Mouse (Mus musculus) lung, embryonic 14.5 days (tissue): ENCODE measurements around the gene Olfr765. TPM values are rescaled to one million over a fixed set of nuclear protein-coding genes. Genes with fewer than 3 reads are reported as not detected.
"Not testable (repeated sequence)": the region's sequence is repeated elsewhere in the genome, so short reads cannot be mapped to it uniquely, and the experiment has no call there.

Experiments
- ATAC-seq: fragments of 200-750 bp; cut with Nextera tagmentation; 2 replicates; pipeline ENCODE4 v1.8.0; 2017; ENCODE audit warnings: mild to moderate bottlenecking, moderate TSS enrichment, moderate library complexity; ENCODE audit not compliant: insufficient read depth
- DNase-seq: peaks from one replicate; pipeline ENCODE4 v3.0.0-alpha.2; 2015
- H3K27ac ChIP-seq: fragments of 300-500 bp; sonication (generic); 2 replicates; pipeline ENCODE4 v1.5.1; 2014; ENCODE audit warnings: low read depth, mild to moderate bottlenecking, moderate library complexity
- H3K27me3 ChIP-seq: fragments of 300-500 bp; sonication (generic); 2 replicates; pipeline ENCODE4 v1.6.1; 2014; ENCODE audit warnings: low read length, control low read depth; ENCODE audit not compliant: insufficient read depth
- H3K36me3 ChIP-seq: fragments of 300-500 bp; sonication (generic); 2 replicates; pipeline ENCODE4 v1.6.1; 2014; ENCODE audit warnings: control low read depth; ENCODE audit not compliant: insufficient read depth
- H3K4me1 ChIP-seq: fragments of 300-500 bp; sonication (generic); 2 replicates; pipeline ENCODE4 v1.6.1; 2014; ENCODE audit warnings: antibody characterized with exemption, control low read depth; ENCODE audit not compliant: insufficient read depth
- H3K4me2 ChIP-seq: fragments of 300-500 bp; sonication (generic); 2 replicates; pipeline ENCODE4 v1.6.1; 2014; ENCODE audit warnings: mild to moderate bottlenecking
- H3K4me3 ChIP-seq: fragments of 300-500 bp; sonication (generic); 2 replicates; pipeline ENCODE4 v1.5.1; 2014; ENCODE audit warnings: low read depth, low read length
- H3K9ac ChIP-seq: fragments of 300-500 bp; sonication (generic); 2 replicates; pipeline ENCODE4 v1.6.1; 2014
- H3K9me3 ChIP-seq: fragments of 300-500 bp; sonication (generic); 2 replicates; pipeline ENCODE4 v1.6.1; 2016; ENCODE audit warnings: low read depth, low read length, control low read depth
- CTCF ChIP-seq: IDR thresholded peaks from 2 replicates; pipeline ENCODE4 v1.5.1; 2016; ENCODE audit warnings: antibody characterized with exemption, low read depth
- WGBS: fragments of 180-500 bp; shearing (Covaris S2); extraction: QIAGEN DNeasy Blood & Tissue Kit; methylation state at CpG from one replicate; pipeline ENCODE4 v1.1.7; 2014; 5-methylcytosine and 5-hydroxymethylcytosine counted together
- polyA plus RNA-seq: library from polyadenylated mRNA; unstranded; fragments of >200 nt; fragmentation: Nextera tagmentation; extraction: Ambion mirVana; gene quantifications from 2 replicates; pipeline ENCODE4 v1.2.1, GENCODE M21; 2014

Gene Olfr765
- polyA plus RNA-seq, 1 experiment from 2014 or later = not detected

- peak; percentile 19; the same call in 1 of the 2 replicates for TF ChIP-seq CTCF
- peak; percentile 28; the same call in 1 of the 2 replicates for ATAC-seq
- DNase-seq = peak; percentile 2
- Histone ChIP-seq H3K27me3 (no peaks in the 10 kb centered on the region), H3K27ac (no peak overlapping the region), H3K4me1 (no peaks in the 10 kb centered on the region), H3K4me3 (no peak overlapping the region), H3K36me3 (no peaks in the 10 kb centered on the region), H3K9me3 (no peaks in the 10 kb centered on the region), H3K9ac (no peak overlapping the region), H3K4me2 (no peak overlapping the region)
Observed at GRCm38 (mm10) chr10:129023319-129023718, 26.5 kb downstream of the Olfr765 start.

- ATAC-seq = no peak
- Histone ChIP-seq H3K27me3 (no peaks in the 10 kb centered on the region), H3K9me3 (no peaks in the 10 kb centered on the region), H3K4me3 (no peak overlapping the region), H3K4me1 (no peaks in the 10 kb centered on the region), H3K27ac (no peak overlapping the region), H3K4me2 (no peak overlapping the region), H3K36me3 (no peaks in the 10 kb centered on the region), H3K9ac (no peak overlapping the region)
- no peak for DNase-seq
- TF ChIP-seq CTCF = no peak
Observed at GRCm38 (mm10) chr10:129014477-129014876, 35.3 kb downstream of the Olfr765 start.

GRCm38 (mm10) chr10:129011511-129011910 lies 38.3 kb downstream of the Olfr765 start:
- not testable (repeated sequence) for H3K27me3 ChIP-seq, H3K4me1 ChIP-seq, H3K36me3 ChIP-seq, H3K9ac ChIP-seq, DNase-seq, H3K4me3 ChIP-seq, H3K27ac ChIP-seq, H3K9me3 ChIP-seq, H3K4me2 ChIP-seq
- ATAC-seq = peak; percentile 49; the same call in 1 of the 2 replicates
- 38% methylated on average over 2 of the region's 5 CpGs for WGBS

GRCm38 (mm10) chr10:129010288-129010841 lies 39.4 kb downstream of the Olfr765 start, which contains the start of gene Olfr763:
TSS of gene Olfr763 (plus strand) at chr10:129010791.
- Histone ChIP-seq H3K4me3 (no peak within 1 kb of the TSS), H3K27ac (no peak within 1 kb of the TSS), H3K27me3 (no peaks in the 10 kb centered on the region), H3K4me2 (no peak within 1 kb of the TSS), H3K9ac (no peak within 1 kb of the TSS), H3K9me3 (no peaks in the 10 kb centered on the region), H3K4me1 (no peaks in the 10 kb centered on the region), H3K36me3 (no peaks in the 10 kb centered on the region)
- no peak for TF ChIP-seq CTCF
- DNase-seq = no peak
- WGBS = 60% methylated on average over 2 of the region's 2 CpGs
- ATAC-seq = no peak

- Histone ChIP-seq H3K4me1 (no peaks in the 10 kb centered on the region), H3K27ac (no peak overlapping the region), H3K27me3 (no peaks in the 10 kb centered on the region), H3K9me3 (no peaks in the 10 kb centered on the region), H3K36me3 (no peaks in the 10 kb centered on the region), H3K9ac (no peak overlapping the region), H3K4me3 (no peak overlapping the region), H3K4me2 (no peak overlapping the region)
- no peak for ATAC-seq
- TF ChIP-seq CTCF = no peak
- no peak for DNase-seq
- 71% methylated on average over 14 of the region's 14 CpGs for WGBS
Observed at GRCm38 (mm10) chr10:129004032-129004920, 45.5 kb downstream of the Olfr765 start.

GRCm38 (mm10) chr10:128996523-128997040 lies 53.2 kb downstream of the Olfr765 start:
- Histone ChIP-seq H3K27ac (no peak overlapping the region), H3K9ac (no peak overlapping the region), H3K4me2 (no peak overlapping the region), H3K4me1 (no peaks in the 10 kb centered on the region), H3K27me3 (no peaks in the 10 kb centered on the region), H3K36me3 (no peaks in the 10 kb centered on the region), H3K4me3 (no peak overlapping the region), H3K9me3 (no peaks in the 10 kb centered on the region)
- 69% methylated on average over 4 of the region's 4 CpGs for WGBS
- TF ChIP-seq CTCF = no peak
- DNase-seq (no peak), ATAC-seq (no peak)

- no peak for TF ChIP-seq CTCF
- no peak for ATAC-seq
- 95% methylated on average over 1 of the region's 1 CpGs for WGBS
Observed at GRCm38 (mm10) chr10:128995796-128996195, 54.0 kb downstream of the Olfr765 start.

More at GRCm38 (mm10) chr10:128995796-128996195, 54.0 kb downstream of the Olfr765 start:
- Histone ChIP-seq H3K4me3 (no peak overlapping the region), H3K9me3 (no peaks in the 10 kb centered on the region), H3K27me3 (no peaks in the 10 kb centered on the region), H3K4me2 (no peak overlapping the region), H3K27ac (no peak overlapping the region), H3K36me3 (no peaks in the 10 kb centered on the region), H3K4me1 (no peaks in the 10 kb centered on the region), H3K9ac (no peak overlapping the region)
- DNase-seq = no peak

Other genes starting within 250 kb of the Olfr765 start
- gene Dnajc14, start 245.9 kb downstream of the Olfr765 start, polyA plus RNA-seq = 34.9 and 38.2 TPM in 2 replicates
- 12.1 and 15.1 TPM in 2 replicates for gene Tmem198b, start 245.6 kb downstream of the Olfr765 start, polyA plus RNA-seq
- 223 and 227 TPM in 2 replicates for gene Sarnp, start 232.7 kb downstream of the Olfr765 start, polyA plus RNA-seq
- gene Ormdl2, start 228.4 kb downstream of the Olfr765 start, polyA plus RNA-seq = 55.8 and 63.9 TPM in 2 replicates
- 3.5 and 4.5 TPM in 2 replicates for gene Gdf11, start 158.3 kb downstream of the Olfr765 start, polyA plus RNA-seq
- 458 and 459 TPM in 2 replicates for gene Cd63, start 149.0 kb downstream of the Olfr765 start, polyA plus RNA-seq
- 10.5 and 12.5 TPM in 2 replicates for gene Rdh5, start 127.1 kb downstream of the Olfr765 start, polyA plus RNA-seq
- 175 and 180 TPM in 2 replicates for gene Bloc1s1, start 126.0 kb downstream of the Olfr765 start, polyA plus RNA-seq
- gene Itga7, start 116.2 kb downstream of the Olfr765 start, polyA plus RNA-seq = 1.5 and 2.1 TPM in 2 replicates
- gene Mettl7b, start 89.0 kb downstream of the Olfr765 start, polyA plus RNA-seq = not detected in 2 replicates
- gene Olfr9, start 60.6 kb downstream of the Olfr765 start, polyA plus RNA-seq = not detected in 2 replicates
- gene Olfr763, start 39.2 kb downstream of the Olfr765 start, polyA plus RNA-seq = not detected in 2 replicates
- not detected in 2 replicates for gene Olfr764-ps1, start 10.1 kb downstream of the Olfr765 start, polyA plus RNA-seq
- not detected in 2 replicates for gene Olfr766-ps1, start 19.0 kb upstream of the Olfr765 start, polyA plus RNA-seq
- not detected in 2 replicates for gene Olfr767, start 32.9 kb upstream of the Olfr765 start, polyA plus RNA-seq
- not detected in 2 replicates for gene Olfr768, start 49.4 kb upstream of the Olfr765 start, polyA plus RNA-seq
- gene Olfr769, start 67.9 kb upstream of the Olfr765 start, polyA plus RNA-seq = not detected in 2 replicates
- gene Olfr770, start 89.0 kb upstream of the Olfr765 start, polyA plus RNA-seq = not detected in 2 replicates
- not detected in 2 replicates for gene Olfr771, start 114.8 kb upstream of the Olfr765 start, polyA plus RNA-seq
- not detected in 2 replicates for gene Olfr772, start 127.9 kb upstream of the Olfr765 start, polyA plus RNA-seq
- gene Olfr773, start 137.4 kb upstream of the Olfr765 start, polyA plus RNA-seq = not detected in 2 replicates
- not detected in 2 replicates for gene Olfr774, start 186.2 kb upstream of the Olfr765 start, polyA plus RNA-seq
- gene Olfr775, start 198.4 kb upstream of the Olfr765 start, polyA plus RNA-seq = not detected in 2 replicates
- not detected in 2 replicates for gene Olfr776, start 209.1 kb upstream of the Olfr765 start, polyA plus RNA-seq
- gene Olfr777, start 221.5 kb upstream of the Olfr765 start, polyA plus RNA-seq = not detected in 2 replicates